Mouse (Mus musculus) hindbrain, postnatal 0 days (tissue): Measurements from ENCODE around the gene Mmp21. TPM values are rescaled to one million over a fixed set of nuclear protein-coding genes. Genes with fewer than 3 reads are reported as not detected.

Experiments
- ATAC-seq: fragments of 200-750 bp; cut with Nextera tagmentation; 2 replicates; pipeline ENCODE4 v1.8.0; 2017; ENCODE audit warnings: mild to moderate bottlenecking, moderate TSS enrichment, moderate library complexity
- DNase-seq: peaks from one replicate; pipeline ENCODE4 v3.0.0-alpha.2; 2015; ENCODE audit warnings: low spot score
- H3K27ac ChIP-seq: fragments of 300-500 bp; sonication (generic); 2 replicates; pipeline ENCODE4 v1.5.1; 2014; ENCODE audit warnings: mild to moderate bottlenecking
- H3K27me3 ChIP-seq: fragments of 300-500 bp; sonication (generic); 2 replicates; pipeline ENCODE4 v1.6.1; 2014; ENCODE audit warnings: low read length, mixed read lengths; ENCODE audit not compliant: insufficient read depth
- H3K36me3 ChIP-seq: fragments of 300-500 bp; sonication (generic); 2 replicates; pipeline ENCODE4 v1.6.1; 2014; ENCODE audit warnings: low read length, mixed read lengths; ENCODE audit not compliant: insufficient read depth
- H3K4me1 ChIP-seq: fragments of 300-500 bp; sonication (generic); 2 replicates; pipeline ENCODE4 v1.6.1; 2014; ENCODE audit warnings: antibody characterized with exemption, low read length, mixed read lengths; ENCODE audit not compliant: insufficient read depth
- H3K4me2 ChIP-seq: fragments of 300-500 bp; sonication (generic); 2 replicates; pipeline ENCODE4 v1.6.1; 2014; ENCODE audit warnings: low read depth, mild to moderate bottlenecking, low read length, moderate library complexity, mixed read lengths
- H3K4me3 ChIP-seq: fragments of 300-500 bp; sonication (generic); 2 replicates; pipeline ENCODE4 v1.5.1; 2014; ENCODE audit warnings: low read length
- H3K9ac ChIP-seq: fragments of 300-500 bp; sonication (generic); replicated peaks from 2 replicates; pipeline ENCODE4 v1.6.1; 2014; ENCODE audit warnings: mild to moderate bottlenecking, low read length, moderate library complexity, mixed read lengths
- H3K9me3 ChIP-seq: fragments of 300-500 bp; sonication (generic); 2 replicates; pipeline ENCODE4 v1.6.1; 2016; ENCODE audit warnings: low read length, mixed read lengths
- CTCF ChIP-seq: IDR thresholded peaks from 2 replicates; pipeline ENCODE4 v1.5.1; 2016; ENCODE audit warnings: antibody characterized with exemption, control low read depth, low read depth
- WGBS: fragments of 180-500 bp; shearing (Covaris S2); extraction: QIAGEN DNeasy Blood & Tissue Kit; methylation state at CpG from one replicate; pipeline ENCODE4 v1.1.7; 2014; 5-methylcytosine and 5-hydroxymethylcytosine counted together
- polyA plus RNA-seq: library from polyadenylated mRNA; unstranded; fragments of >200 nt; fragmentation: Nextera tagmentation; extraction: Ambion mirVana; gene quantifications from 2 replicates; pipeline ENCODE4 v1.2.1, GENCODE M21; 2015
- total RNA-seq: library from RNA; depleted of rRNA; stranded (reverse); fragments of >200 nt; gene quantifications from 2 replicates; pipeline ENCODE4 v1.2.3, GENCODE M21; 2014; rRNA removed

The Mmp21 gene
- total and polyA plus RNA-seq, 2 experiments from 2014 or later: 0.10 TPM; not detected in 1

DNA sequence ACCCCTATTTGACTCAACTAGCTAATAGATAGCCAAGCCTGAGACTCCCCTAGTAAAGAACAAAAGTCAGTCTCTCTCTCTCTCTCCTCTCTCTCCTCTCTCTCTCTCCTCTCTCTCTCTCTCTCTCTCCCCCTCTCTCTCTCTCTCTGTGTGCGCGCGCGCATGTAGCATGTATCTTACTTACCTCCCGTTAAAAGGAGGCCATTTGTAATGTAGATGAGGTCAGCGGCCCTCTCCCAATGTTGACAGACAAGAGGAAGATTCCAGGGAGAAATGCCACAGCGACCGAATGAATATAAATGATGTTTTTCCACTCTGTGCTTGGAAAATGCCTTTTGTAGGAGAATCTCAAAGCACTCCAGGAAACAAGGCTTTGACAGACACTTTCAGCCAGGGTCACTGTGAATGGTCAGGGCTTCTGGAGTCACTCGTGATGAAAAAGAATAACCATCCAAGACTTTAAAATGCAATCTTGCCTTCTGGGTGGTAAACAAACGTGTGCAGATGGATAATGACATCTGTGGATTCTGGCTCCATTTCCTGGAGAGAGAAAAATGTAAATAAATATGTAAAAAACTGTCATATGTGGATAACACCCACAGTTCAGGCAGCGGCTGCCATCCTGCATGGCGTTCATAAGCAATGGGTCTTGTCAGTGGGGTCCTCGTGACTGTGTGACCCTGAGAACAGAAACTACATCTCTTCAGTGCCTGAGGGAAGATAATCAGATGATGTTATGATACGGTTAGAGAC is 52.5 kb downstream of the Mmp21 start:
- Histone ChIP-seq H3K4me3 (no peak overlapping the region), H3K9me3 (no peaks in the 10 kb centered on the region), H3K9ac (no peak overlapping the region), H3K4me2 (no peak overlapping the region), H3K27me3 (no peaks in the 10 kb centered on the region), H3K4me1 (no peaks in the 10 kb centered on the region), H3K36me3 (no peaks in the 10 kb centered on the region), H3K27ac (no peak overlapping the region; the same call in 1 of the 2 replicates)
- no peak for DNase-seq
- WGBS: 14% methylated on average over 14 of the region's 14 CpGs
- ATAC-seq: peak; percentile 53; the same call in 1 of the 2 replicates
- TF ChIP-seq CTCF: no peak

Other genes starting within 250 kb of the Mmp21 start
- gene Tex36, start 77.9 kb downstream of the Mmp21 start, total RNA-seq: not detected in 2 replicates
- gene Tex36, start 77.9 kb downstream of the Mmp21 start, polyA plus RNA-seq: 0.25 TPM in 1 of 2 replicates, not detected in the other
- 13.5 and 20.5 TPM in 2 replicates for gene Edrf1, start 42.5 kb downstream of the Mmp21 start, total RNA-seq
- gene Edrf1, start 42.5 kb downstream of the Mmp21 start, polyA plus RNA-seq: 8.6 and 8.7 TPM in 2 replicates
- gene Bccip, start 29.3 kb upstream of the Mmp21 start, total RNA-seq: 38.1 and 40.6 TPM in 2 replicates
- 105 and 109 TPM in 2 replicates for gene Bccip, start 29.3 kb upstream of the Mmp21 start, polyA plus RNA-seq
- 23.1 and 23.8 TPM in 2 replicates for gene Uros, start 30.0 kb upstream of the Mmp21 start, total RNA-seq
- gene Uros, start 30.0 kb upstream of the Mmp21 start, polyA plus RNA-seq: 35.4 and 38.2 TPM in 2 replicates
- 3.1 and 3.6 TPM in 2 replicates for gene Fank1, start 96.8 kb upstream of the Mmp21 start, total RNA-seq
- gene Fank1, start 96.8 kb upstream of the Mmp21 start, polyA plus RNA-seq: 6.0 and 6.6 TPM in 2 replicates
- 45.6 and 49.3 TPM in 2 replicates for gene Dhx32, start 102.7 kb upstream of the Mmp21 start, total RNA-seq
- 49.8 and 52.6 TPM in 2 replicates for gene Dhx32, start 102.7 kb upstream of the Mmp21 start, polyA plus RNA-seq